ENCODE assay signal across 8 mouse cellular contexts in the genomic region with DNA sequence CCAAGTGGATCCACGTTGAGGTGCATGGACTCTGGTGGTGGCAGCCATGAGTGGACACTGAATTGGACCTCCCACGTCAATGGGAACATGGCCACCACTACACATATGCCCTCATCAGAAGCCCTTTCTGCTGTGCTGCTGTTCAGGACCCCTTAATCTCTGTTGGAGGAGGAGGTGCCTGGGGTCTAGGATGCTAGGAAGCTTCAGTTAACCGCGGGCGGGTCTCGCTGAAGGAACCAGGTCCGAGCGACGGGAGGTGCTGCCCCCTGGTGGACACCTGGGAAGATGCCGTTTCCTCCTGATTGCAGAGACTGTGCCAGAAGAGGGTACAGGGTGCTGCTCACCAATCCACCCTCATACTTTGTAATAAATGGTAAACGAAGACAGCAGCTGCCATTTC. TPM values are rescaled to one million over a fixed set of nuclear protein-coding genes. Genes with fewer than 3 reads are reported as not detected.
DNase-seq lines count a peak whose midpoint lies in the region; ATAC-seq and TF ChIP-seq lines count a peak whose summit lies in the region.

No protein-coding gene starts in this region.

- no peaks in the 10 kb centered on the region for H3K27me3 ChIP-seq in liver, embryonic 16.5 days (ENCODE audit: control insufficient read depth, insufficient read depth, low read depth, low read length)
- 0 out of 2 replicates have a peak, but pooled peaks cover 3% of the 10 kb centered on the region for H3K27me3 ChIP-seq in neural tube, embryonic 12.5 days (replicated peaks)
- no peaks in the 10 kb centered on the region for H3K27me3 ChIP-seq in thymus, adult 2 months (ENCODE audit: control insufficient read depth, insufficient read depth, low read length)

- WGBS in liver, embryonic 16.5 days (ENCODE audit: insufficient replicate concordance) = 18% methylated on average over 11 of the region's 11 CpGs
- WGBS in neural tube, embryonic 12.5 days = 6% methylated on average over 11 of the region's 11 CpGs
- WGBS in thymus, adult 2 months = 24% methylated on average over 11 of the region's 11 CpGs

- peak; percentile 72; the same call in 1 of the 2 replicates for ATAC-seq in frontal cortex, adult (ENCODE audit: low TSS enrichment)
- 0 out of 2 replicates have a peak, but pooled peaks have one; percentile 16 for ATAC-seq in liver, embryonic 16.5 days (ENCODE audit: low read depth)
- peak; percentile 67 for ATAC-seq in neural tube, embryonic 12.5 days (ENCODE audit: low FRiP score, low read depth)

- peaks cover 62% of the 10 kb centered on the region for H3K4me1 ChIP-seq in liver, embryonic 16.5 days (ENCODE audit: control insufficient read depth, low read depth, low read length)
- H3K4me1 ChIP-seq in neural tube, embryonic 12.5 days = peaks cover 4% of the 10 kb centered on the region; the same call in 1 of the 2 replicates
- H3K4me1 ChIP-seq in thymus, adult 2 months (replicated peaks; ENCODE audit: control insufficient read depth, insufficient read depth, low read length) = peaks cover 39% of the 10 kb centered on the region

- peak; percentile 87; the same call in 1 of the 2 replicates for TF ChIP-seq CTCF in thymus, adult 2 months (IDR thresholded peaks at IDR 0.05; ENCODE audit: borderline replicate concordance, control insufficient read depth, extremely low read depth, insufficient read depth, low read length, poor library complexity)

- peak; percentile 77 for DNase-seq in urinary bladder, postnatal 14 days (ENCODE audit: low spot score)
- DNase-seq in urinary bladder, postnatal 10 days (ENCODE audit: low spot score) = no peak
- peak; percentile 66 for DNase-seq in cerebellum, adult 9-10 months
- peak; percentile 24 to 52 for DNase-seq in kidney, adult 8-10 months
- peak; percentile 85 for DNase-seq in thymus, adult 2 months

- no peak overlapping the region for H3K4me3 ChIP-seq in liver, embryonic 16.5 days (ENCODE audit: low read depth, low read length)
- no peak overlapping the region for H3K4me3 ChIP-seq in neural tube, embryonic 12.5 days
- H3K4me3 ChIP-seq in thymus, adult 2 months (ENCODE audit: control insufficient read depth, insufficient read depth, low read length) = no peak overlapping the region

- no peak overlapping the region for H3K4me2 ChIP-seq in liver, embryonic 16.5 days (ENCODE audit: low read depth, low read length)
- H3K4me2 ChIP-seq in neural tube, embryonic 12.5 days (replicated peaks) = peak overlapping the region; percentile 32; the same call in 1 of the 2 replicates

- H3K36me3 ChIP-seq in liver, embryonic 16.5 days (ENCODE audit: control insufficient read depth, insufficient read depth) = peaks cover 67% of the 10 kb centered on the region
- no peaks in the 10 kb centered on the region for H3K36me3 ChIP-seq in neural tube, embryonic 12.5 days
- peaks cover 53% of the 10 kb centered on the region for H3K36me3 ChIP-seq in thymus, adult 2 months (ENCODE audit: control insufficient read depth, insufficient read depth, low read length)

- peak overlapping the region; percentile 76 for H3K27ac ChIP-seq in liver, embryonic 16.5 days (ENCODE audit: low read length)
- H3K27ac ChIP-seq in neural tube, embryonic 12.5 days = no peak overlapping the region
- no peak overlapping the region for H3K27ac ChIP-seq in thymus, adult 2 months (ENCODE audit: control insufficient read depth, insufficient read depth, low read length)

- H3K9me3 ChIP-seq in liver, embryonic 16.5 days (replicated peaks; ENCODE audit: control insufficient read depth, low read length) = no peaks in the 10 kb centered on the region
- H3K9me3 ChIP-seq in neural tube, embryonic 12.5 days = no peaks in the 10 kb centered on the region

- no peak for TF ChIP-seq POLR2A in thymus, adult 2 months (IDR thresholded peaks at IDR 0.05; ENCODE audit: control insufficient read depth, extremely low read depth, insufficient read depth, low read length, poor library complexity)

- H3K9ac ChIP-seq in liver, embryonic 16.5 days (ENCODE audit: low read depth, low read length) = peak overlapping the region; percentile 36; the same call in 1 of the 2 replicates
- H3K9ac ChIP-seq in neural tube, embryonic 12.5 days = no peak overlapping the region

RNA-seq across cellular contexts. Expression of gene Smg9, which starts 14.6 kb away (rescaled TPM):
- polyA plus RNA-seq in liver, embryonic 16.5 days (2015; fragmentation: Nextera tagmentation; extraction: Ambion mirVana) = 12.8 and 14.3 TPM in 2 replicates
- polyA plus RNA-seq in neural tube, embryonic 12.5 days (2016; fragmentation: Nextera tagmentation; extraction: Ambion mirVana) = 29.7 and 30.6 TPM in 2 replicates
- polyA plus RNA-seq in thymus, adult 2 months (2012; rRNA removed) = 166 and 168 TPM in 2 replicates

RNA-seq across cellular contexts. Expression of gene Kcnn4, which starts 14.8 kb away (rescaled TPM):
- polyA plus RNA-seq in liver, embryonic 16.5 days (2015; fragmentation: Nextera tagmentation; extraction: Ambion mirVana) = 91.9 and 93.4 TPM in 2 replicates
- polyA plus RNA-seq in neural tube, embryonic 12.5 days (2016; fragmentation: Nextera tagmentation; extraction: Ambion mirVana) = 1.7 and 2.3 TPM in 2 replicates
- 402 and 429 TPM in 2 replicates for polyA plus RNA-seq in thymus, adult 2 months (2012; rRNA removed)

RNA-seq across cellular contexts. Expression of gene Lypd5, which starts 35.8 kb away (rescaled TPM):
- not detected in 2 replicates for polyA plus RNA-seq in liver, embryonic 16.5 days (2015; fragmentation: Nextera tagmentation; extraction: Ambion mirVana)
- not detected in 2 replicates for polyA plus RNA-seq in neural tube, embryonic 12.5 days (2016; fragmentation: Nextera tagmentation; extraction: Ambion mirVana)
- 0.85 and 1.00 TPM in 2 replicates for polyA plus RNA-seq in thymus, adult 2 months (2012; rRNA removed)

RNA-seq across cellular contexts. Expression of gene Tescl, which starts 51.1 kb away (rescaled TPM):
- not detected in 2 replicates for polyA plus RNA-seq in liver, embryonic 16.5 days (2015; fragmentation: Nextera tagmentation; extraction: Ambion mirVana)
- polyA plus RNA-seq in neural tube, embryonic 12.5 days (2016; fragmentation: Nextera tagmentation; extraction: Ambion mirVana) = not detected in 2 replicates
- 0.12 TPM in 1 of 2 replicates, not detected in the other for polyA plus RNA-seq in thymus, adult 2 months (2012; rRNA removed)

Comparison
In these comparisons a context has a peak if more than half of its experiments do, and no peak if none do; other contexts are left out.
1. ATAC-seq: peak in every context shown above with its lines; median percentile 72 in frontal cortex, adult; 67 in neural tube, embryonic 12.5 days; 16 in liver, embryonic 16.5 days.
2. RNA of gene Kcnn4, which starts 14.8 kb away (polyA plus RNA-seq): 402 to 429 TPM in thymus, adult 2 months and 91.9 to 93.4 TPM in liver, embryonic 16.5 days; 1.7 to 2.3 TPM in neural tube, embryonic 12.5 days; every median in the first group is over 10 times any median in the second.